Mouse (Mus musculus): ENCODE measurements around the gene Ubac1. TPM values are rescaled to one million over a fixed set of nuclear protein-coding genes. Genes with fewer than 3 reads are reported as not detected.

Gene Ubac1
- polyA plus RNA-seq, 1 experiment from 2014 or later = 114 TPM

DNA sequence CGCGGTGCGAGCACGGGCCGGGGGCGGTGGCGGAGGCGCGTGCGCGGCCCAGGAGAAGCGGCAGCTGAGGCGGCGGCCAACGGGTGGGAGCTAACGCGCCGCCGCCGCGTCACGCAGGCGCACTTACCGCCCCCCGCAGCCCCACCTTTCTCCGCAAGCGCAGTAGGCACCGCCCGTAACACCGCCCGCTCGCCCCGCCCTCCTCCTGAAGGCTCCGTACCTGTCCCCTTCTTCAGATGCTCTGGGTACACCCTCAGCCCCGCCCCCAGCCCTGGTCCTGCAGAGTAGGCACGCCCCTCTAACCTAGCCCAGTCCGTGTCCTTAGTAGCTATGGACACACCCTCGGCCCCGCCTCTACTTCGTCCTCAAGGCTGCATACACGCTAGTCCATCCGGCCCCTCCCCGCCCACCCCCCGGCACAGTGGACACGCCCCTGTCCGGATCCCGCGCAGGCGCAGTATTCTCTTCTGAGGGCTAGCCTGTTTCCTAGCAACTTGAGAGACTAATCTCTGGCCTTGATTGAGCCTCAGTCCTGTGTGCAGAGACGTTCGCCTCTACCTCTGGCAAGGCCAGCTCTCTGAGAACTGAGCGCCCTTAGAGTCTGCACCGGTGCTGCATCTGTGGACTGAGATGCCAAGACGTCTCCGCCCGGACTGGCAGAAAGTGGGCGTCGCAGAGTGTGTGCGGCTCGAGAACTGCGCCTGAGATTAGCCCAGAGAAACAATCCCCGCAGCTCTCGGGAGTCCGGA lies 38.2 kb downstream of the Ubac1 start, which contains the start of gene Camsap1:
Camsap1 (minus strand) TSS at position 124 of the 749 bp plus-strand sequence.
- H3K36me3 ChIP-seq = peaks cover 4% of the 10 kb centered on the region; the same call in 1 of the 2 replicates

GRCm38 (mm10) chr2:25982426-25983091 lies 39.0 kb downstream of the Ubac1 start:
- Histone ChIP-seq H3K4me1 (replicated peaks) (peaks cover 58% of the 10 kb centered on the region), H3K9me3 (no peaks in the 10 kb centered on the region), H3K9ac (peak overlapping the region; percentile 98), H3K4me3 (peak overlapping the region; percentile 77), H3K36me3 (peaks cover 4% of the 10 kb centered on the region; the same call in 1 of the 2 replicates), H3K4me2 (peak overlapping the region; percentile 91), H3K27ac (peak overlapping the region; percentile 97), H3K27me3 (no peaks in the 10 kb centered on the region)
- under 1% methylated on average over 76 of the region's 76 CpGs for WGBS
- ATAC-seq (ENCODE audit: low FRiP score) = peak; percentile 30

More for the DNA sequence above, 38.2 kb downstream of the Ubac1 start, which contains the start of gene Camsap1:
- H3K4me2 ChIP-seq = peak within 1 kb of the TSS; percentile 91
- no peaks in the 10 kb centered on the region for H3K9me3 ChIP-seq
- peaks cover 51% of the 10 kb centered on the region for H3K4me1 ChIP-seq (replicated peaks)
- peak within 1 kb of the TSS; percentile 77 for H3K4me3 ChIP-seq
- ATAC-seq (ENCODE audit: low FRiP score) = peak; percentile 98
- peak within 1 kb of the TSS; percentile 97 for H3K27ac ChIP-seq
- H3K9ac ChIP-seq = peak within 1 kb of the TSS; percentile 98
- H3K27me3 ChIP-seq = no peaks in the 10 kb centered on the region
- under 1% methylated on average over 40 of the region's 64 CpGs for WGBS

DNA sequence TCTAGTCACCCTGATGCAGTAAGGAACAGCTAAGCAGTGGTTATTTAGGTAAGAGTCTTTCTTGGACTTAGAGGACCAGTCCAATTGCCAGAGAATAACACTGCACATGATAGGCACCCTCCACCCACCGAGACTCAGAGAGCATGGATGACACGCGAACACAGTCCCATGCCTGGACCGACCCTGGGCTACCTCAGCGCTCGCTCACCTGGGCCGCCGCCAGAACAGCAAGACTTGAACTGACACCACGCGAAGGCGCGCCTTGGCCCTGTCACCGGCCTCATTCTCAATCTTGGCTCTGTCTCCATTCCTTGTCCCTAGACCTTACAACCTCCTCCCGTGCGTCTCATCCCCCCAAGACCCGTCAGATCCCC lies 39.5 kb downstream of the Ubac1 start:
- ATAC-seq (ENCODE audit: low FRiP score) = no peak

GRCm38 (mm10) chr2:25978997-25979396 lies 42.5 kb downstream of the Ubac1 start:
- Histone ChIP-seq H3K9ac (no peak overlapping the region), H3K27me3 (no peaks in the 10 kb centered on the region), H3K4me3 (no peak overlapping the region), H3K27ac (no peak overlapping the region), H3K4me1 (replicated peaks) (peaks cover 47% of the 10 kb centered on the region), H3K9me3 (no peaks in the 10 kb centered on the region), H3K4me2 (no peak overlapping the region), H3K36me3 (peaks cover 4% of the 10 kb centered on the region; the same call in 1 of the 2 replicates)
- no peak for ATAC-seq (ENCODE audit: low FRiP score)
- 86% methylated on average over 4 of the region's 4 CpGs for WGBS

More for the DNA sequence above, 39.5 kb downstream of the Ubac1 start:
- Histone ChIP-seq H3K27ac (peak overlapping the region; percentile 97), H3K4me3 (peak overlapping the region; percentile 77), H3K9me3 (no peaks in the 10 kb centered on the region), H3K9ac (peak overlapping the region; percentile 98), H3K4me2 (peak overlapping the region; percentile 91), H3K4me1 (replicated peaks) (peaks cover 58% of the 10 kb centered on the region), H3K36me3 (peaks cover 4% of the 10 kb centered on the region; the same call in 1 of the 2 replicates), H3K27me3 (no peaks in the 10 kb centered on the region)
- 1% methylated on average over 16 of the region's 16 CpGs for WGBS

- ATAC-seq (ENCODE audit: low FRiP score) = no peak
Observed at GRCm38 (mm10) chr2:25977587-25978239, 43.8 kb downstream of the Ubac1 start.

DNA sequence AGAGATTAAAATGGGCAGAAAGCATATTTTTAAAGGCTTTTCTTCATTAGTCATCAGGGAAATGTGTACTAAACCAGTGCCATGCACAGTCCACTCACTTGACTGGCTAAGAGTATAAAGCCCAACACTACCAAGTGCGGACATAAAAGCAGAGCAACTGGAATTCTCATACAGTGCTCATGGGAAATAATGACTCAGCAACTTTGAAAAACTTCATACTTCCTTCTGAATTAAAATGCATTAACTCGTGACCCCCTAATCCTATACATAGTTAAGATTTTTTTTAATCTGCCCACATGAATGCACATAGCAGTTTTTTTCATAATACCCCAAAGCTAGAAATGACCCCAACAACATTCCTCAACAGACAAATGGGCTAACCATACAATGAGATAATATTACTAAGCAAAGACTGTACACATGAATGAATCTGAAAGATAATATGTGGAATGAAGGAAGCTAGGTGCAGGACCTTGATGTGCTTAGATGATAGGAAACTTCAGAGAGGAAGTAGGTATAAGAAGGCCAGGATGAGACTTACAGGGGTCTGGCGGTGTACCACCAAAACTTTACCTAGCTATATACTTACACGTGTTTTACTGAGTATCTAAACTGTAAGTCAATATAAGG lies 46.3 kb downstream of the Ubac1 start:
- H3K27ac ChIP-seq = no peak overlapping the region
- H3K9me3 ChIP-seq = no peaks in the 10 kb centered on the region
- no peak for ATAC-seq (ENCODE audit: low FRiP score)
- no peak overlapping the region for H3K4me3 ChIP-seq
- WGBS = 94% methylated on average over 4 of the region's 4 CpGs
- no peak overlapping the region for H3K9ac ChIP-seq
- no peak overlapping the region for H3K4me2 ChIP-seq
- H3K27me3 ChIP-seq = no peaks in the 10 kb centered on the region
- peaks cover 49% of the 10 kb centered on the region for H3K4me1 ChIP-seq (replicated peaks)
- H3K36me3 ChIP-seq = peaks cover 4% of the 10 kb centered on the region; the same call in 1 of the 2 replicates

More at GRCm38 (mm10) chr2:25977587-25978239, 43.8 kb downstream of the Ubac1 start:
- Histone ChIP-seq H3K9me3 (no peaks in the 10 kb centered on the region), H3K4me3 (no peak overlapping the region), H3K4me2 (no peak overlapping the region), H3K27ac (no peak overlapping the region), H3K4me1 (replicated peaks) (peaks cover 53% of the 10 kb centered on the region), H3K36me3 (peaks cover 4% of the 10 kb centered on the region; the same call in 1 of the 2 replicates), H3K27me3 (no peaks in the 10 kb centered on the region), H3K9ac (no peak overlapping the region)
- WGBS = 85% methylated on average over 7 of the region's 7 CpGs

- no peak overlapping the region for H3K27ac ChIP-seq
- H3K27me3 ChIP-seq = no peaks in the 10 kb centered on the region
- no peak overlapping the region for H3K4me2 ChIP-seq
- H3K4me1 ChIP-seq (replicated peaks) = peaks cover 46% of the 10 kb centered on the region
- H3K36me3 ChIP-seq = peaks cover 15% of the 10 kb centered on the region
- 89% methylated on average over 2 of the region's 2 CpGs for WGBS
- no peaks in the 10 kb centered on the region for H3K9me3 ChIP-seq
- H3K4me3 ChIP-seq = no peak overlapping the region
- no peak overlapping the region for H3K9ac ChIP-seq
- no peak for ATAC-seq (ENCODE audit: low FRiP score)
Observed at GRCm38 (mm10) chr2:25970426-25970825, 51.1 kb downstream of the Ubac1 start.

- no peaks in the 10 kb centered on the region for H3K9me3 ChIP-seq
- WGBS = 93% methylated on average over 4 of the region's 4 CpGs
- H3K4me1 ChIP-seq (replicated peaks) = peaks cover 46% of the 10 kb centered on the region
- H3K9ac ChIP-seq = no peak overlapping the region
- no peaks in the 10 kb centered on the region for H3K27me3 ChIP-seq
- H3K36me3 ChIP-seq = peaks cover 27% of the 10 kb centered on the region
- H3K4me2 ChIP-seq = no peak overlapping the region
- no peak overlapping the region for H3K27ac ChIP-seq
- ATAC-seq (ENCODE audit: low FRiP score) = no peak
- no peak overlapping the region for H3K4me3 ChIP-seq
Observed at GRCm38 (mm10) chr2:25969319-25969718, 52.2 kb downstream of the Ubac1 start.

DNA sequence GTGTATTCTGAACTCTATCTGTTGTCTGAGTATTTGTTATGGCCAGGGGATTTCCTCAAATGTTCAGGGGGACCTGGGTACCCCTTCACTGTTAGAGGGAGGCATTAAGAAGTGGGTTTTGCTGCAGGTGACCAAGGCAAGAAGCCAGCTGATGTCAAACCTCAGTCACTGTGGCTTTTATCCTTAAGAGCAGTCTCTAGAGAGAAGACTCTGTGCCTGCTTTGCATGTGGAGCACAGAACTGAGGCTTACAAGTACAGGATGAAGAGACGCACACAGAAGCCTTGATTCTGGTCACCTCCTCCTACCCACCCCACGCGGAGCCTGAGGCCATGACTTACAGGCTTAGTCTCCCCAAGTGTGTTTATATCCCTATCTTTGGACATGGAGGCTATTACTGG lies 72.3 kb downstream of the Ubac1 start:
- ATAC-seq (ENCODE audit: low FRiP score) = no peak
- no peak overlapping the region for H3K4me3 ChIP-seq
- H3K9me3 ChIP-seq = no peaks in the 10 kb centered on the region
- H3K4me2 ChIP-seq = no peak overlapping the region
- no peaks in the 10 kb centered on the region for H3K27me3 ChIP-seq
- no peaks in the 10 kb centered on the region for H3K4me1 ChIP-seq (replicated peaks)
- 89% methylated on average over 3 of the region's 3 CpGs for WGBS
- H3K27ac ChIP-seq = no peak overlapping the region
- H3K9ac ChIP-seq = no peak overlapping the region
- peaks cover 74% of the 10 kb centered on the region for H3K36me3 ChIP-seq
